Mouse (Mus musculus): ENCODE measurements around the gene Nsfl1c. TPM values are rescaled to one million over a fixed set of nuclear protein-coding genes. Genes with fewer than 3 reads are reported as not detected.
"Not testable (repeated sequence)": the region's sequence is repeated elsewhere in the genome, so short reads cannot be mapped to it uniquely, and the experiment has no call there.

Nsfl1c gene
- polyA plus RNA-seq (2016; fragmentation: Nextera tagmentation; extraction: Ambion mirVana): 262 and 279 TPM in 2 replicates

DNA sequence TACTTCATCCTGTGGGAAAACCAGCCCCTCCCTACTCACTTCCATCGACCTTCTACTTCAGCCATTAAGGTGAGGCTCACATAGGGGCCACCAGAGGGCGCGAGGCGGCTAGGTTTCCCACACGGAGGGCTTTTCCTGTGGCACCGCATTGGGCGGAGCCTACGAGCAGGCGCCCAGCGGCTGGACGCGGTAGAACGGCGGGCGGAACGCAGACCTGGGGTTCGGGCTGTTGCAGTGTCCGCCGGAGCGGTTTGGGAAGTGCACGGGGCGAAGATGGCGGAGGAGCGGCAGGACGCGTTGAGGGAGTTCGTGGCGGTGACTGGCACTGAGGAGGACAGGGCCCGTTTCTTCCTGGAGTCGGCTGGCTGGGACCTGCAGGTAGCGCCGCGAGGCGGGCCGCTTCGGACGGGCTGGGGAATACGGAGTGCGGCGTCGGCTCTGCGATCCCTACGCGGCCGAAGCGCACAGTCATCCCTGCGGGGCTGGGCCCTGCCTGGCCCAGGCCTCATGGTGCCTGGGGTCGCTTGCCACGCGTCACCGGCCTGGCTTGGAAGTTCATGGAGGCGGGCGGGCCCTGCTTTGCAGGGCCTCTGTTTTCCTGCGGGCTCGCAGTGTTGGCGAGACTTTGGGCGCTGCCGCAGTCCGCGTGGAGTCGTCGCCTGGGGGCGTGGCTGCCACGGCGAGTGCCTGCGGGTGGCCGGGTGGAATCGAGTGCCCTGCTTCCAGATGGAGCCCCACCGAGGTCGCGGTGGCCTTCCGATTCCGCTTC lies at the start of gene Nsfl1c:
TSS of gene Nsfl1c (plus strand) at position 148 of the 769 bp plus-strand sequence.
- H3K4me2 ChIP-seq: peak within 1 kb of the TSS; percentile 80
- no peaks in the 10 kb centered on the region for H3K9me3 ChIP-seq
- peaks cover 21% of the 10 kb centered on the region for H3K4me1 ChIP-seq
- H3K27me3 ChIP-seq: no peaks in the 10 kb centered on the region
- under 1% methylated on average over 72 of the region's 73 CpGs for WGBS
- ATAC-seq (ENCODE audit: low FRiP score): peak; percentile 100
- peak within 1 kb of the TSS; percentile 88 for H3K9ac ChIP-seq
- H3K36me3 ChIP-seq (replicated peaks): peaks cover 25% of the 10 kb centered on the region
- peak within 1 kb of the TSS; percentile 97 for H3K4me3 ChIP-seq (replicated peaks)
- peak within 1 kb of the TSS; percentile 71 for H3K27ac ChIP-seq

DNA sequence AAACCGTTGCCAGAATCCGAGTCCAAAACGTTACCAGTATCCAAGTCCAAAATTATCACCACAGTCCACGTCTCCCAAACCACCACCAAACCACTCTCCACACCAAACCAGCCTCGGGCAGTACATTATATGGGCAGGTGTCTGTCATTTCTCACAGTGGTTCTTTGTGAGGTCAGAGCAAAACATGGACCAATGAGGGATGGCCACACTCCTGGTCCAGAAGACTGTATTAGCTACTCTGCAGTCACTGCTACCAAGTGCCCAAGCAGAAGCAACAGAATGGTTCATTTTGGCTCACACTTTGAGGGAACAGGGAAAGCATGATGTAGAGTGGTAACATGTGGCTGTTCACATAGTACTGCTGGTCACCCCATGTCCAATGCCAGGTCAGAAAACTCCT lies 17.9 kb upstream of the Nsfl1c start, which contains the start of gene 4921509C19Rik:
TSS of gene 4921509C19Rik (minus strand) at position 101 of the 400 bp plus-strand sequence.
- ATAC-seq (ENCODE audit: low FRiP score); H3K9ac ChIP-seq; H3K4me1 ChIP-seq; H3K27me3 ChIP-seq; H3K4me2 ChIP-seq; H3K4me3 ChIP-seq (replicated peaks); H3K9me3 ChIP-seq; H3K27ac ChIP-seq; H3K36me3 ChIP-seq (replicated peaks): not testable (repeated sequence)
- 84% methylated on average over 5 of the region's 5 CpGs for WGBS

- ATAC-seq (ENCODE audit: low FRiP score): no peak
- H3K36me3 ChIP-seq (replicated peaks): no peaks in the 10 kb centered on the region
- no peaks in the 10 kb centered on the region for H3K9me3 ChIP-seq
- H3K4me3 ChIP-seq (replicated peaks): no peak overlapping the region
- H3K27ac ChIP-seq: no peak overlapping the region
- H3K9ac ChIP-seq: no peak overlapping the region
- H3K4me1 ChIP-seq: no peaks in the 10 kb centered on the region
- peaks cover 3% of the 10 kb centered on the region; the same call in 1 of the 2 replicates for H3K27me3 ChIP-seq
- H3K4me2 ChIP-seq: no peak overlapping the region
These were observed 7.5 kb upstream of the Nsfl1c start for GRCm38 (mm10) chr2:151486496-151486895.

- WGBS: 20% methylated on average over 3 of the region's 3 CpGs
- H3K4me1 ChIP-seq: peaks cover 21% of the 10 kb centered on the region
- ATAC-seq (ENCODE audit: low FRiP score): no peak
- no peak overlapping the region for H3K4me3 ChIP-seq (replicated peaks)
- no peak overlapping the region for H3K4me2 ChIP-seq
- H3K36me3 ChIP-seq (replicated peaks): peaks cover 54% of the 10 kb centered on the region
- H3K9me3 ChIP-seq: no peaks in the 10 kb centered on the region
- H3K27ac ChIP-seq: no peak overlapping the region
- H3K9ac ChIP-seq: no peak overlapping the region
- no peaks in the 10 kb centered on the region for H3K27me3 ChIP-seq
These were observed 4.4 kb downstream of the Nsfl1c start for GRCm38 (mm10) chr2:151498358-151498757.

DNA sequence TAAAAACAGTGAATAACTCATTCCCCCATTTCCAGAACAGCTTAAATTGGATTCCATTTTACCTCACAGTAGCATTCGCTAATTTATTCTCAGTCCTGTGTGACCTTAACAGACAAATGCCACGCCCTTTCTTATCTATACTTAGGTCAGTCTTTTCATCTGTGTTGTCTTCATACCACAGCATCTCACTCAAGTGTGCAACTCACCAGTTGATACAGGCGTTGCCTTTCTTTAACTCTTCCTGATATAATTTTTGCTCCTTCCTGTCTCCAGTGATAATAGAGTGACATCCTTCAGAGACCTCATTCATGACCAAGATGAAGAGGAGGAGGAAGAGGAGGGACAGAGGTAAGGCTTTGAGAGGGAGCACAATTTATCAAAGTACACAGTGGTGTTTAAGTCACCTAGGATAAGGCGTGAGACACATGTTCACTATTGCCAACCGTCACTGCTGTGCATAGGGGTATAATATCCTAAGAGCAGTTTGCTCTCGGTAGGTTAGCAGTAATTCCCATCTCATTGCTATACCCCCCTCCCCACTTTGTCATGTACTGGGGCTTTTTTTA lies 6.5 kb downstream of the Nsfl1c start:
- Histone ChIP-seq H3K9me3 (no peaks in the 10 kb centered on the region), H3K4me1 (peaks cover 12% of the 10 kb centered on the region), H3K4me2 (no peak overlapping the region), H3K27me3 (no peaks in the 10 kb centered on the region), H3K9ac (no peak overlapping the region), H3K4me3 (replicated peaks) (no peak overlapping the region), H3K36me3 (replicated peaks) (peaks cover 73% of the 10 kb centered on the region), H3K27ac (no peak overlapping the region)
- ATAC-seq (ENCODE audit: low FRiP score): no peak
- WGBS: 93% methylated on average over 6 of the region's 6 CpGs

- no peak overlapping the region for H3K27ac ChIP-seq
- H3K9ac ChIP-seq: no peak overlapping the region
- no peaks in the 10 kb centered on the region for H3K4me1 ChIP-seq
- no peaks in the 10 kb centered on the region for H3K27me3 ChIP-seq
- WGBS: 84% methylated on average over 4 of the region's 4 CpGs
- H3K4me3 ChIP-seq (replicated peaks): no peak overlapping the region
- no peak overlapping the region for H3K4me2 ChIP-seq
- H3K36me3 ChIP-seq (replicated peaks): peaks cover 75% of the 10 kb centered on the region
- ATAC-seq (ENCODE audit: low FRiP score): no peak
- H3K9me3 ChIP-seq: no peaks in the 10 kb centered on the region
These were observed 10.2 kb downstream of the Nsfl1c start for GRCm38 (mm10) chr2:151504226-151504625.

- Histone ChIP-seq H3K4me3 (replicated peaks) (no peak overlapping the region), H3K27ac (no peak overlapping the region), H3K4me2 (no peak overlapping the region), H3K27me3 (no peaks in the 10 kb centered on the region), H3K4me1 (no peaks in the 10 kb centered on the region; the same call in 1 of the 2 replicates), H3K36me3 (replicated peaks) (peaks cover 87% of the 10 kb centered on the region), H3K9ac (no peak overlapping the region), H3K9me3 (no peaks in the 10 kb centered on the region)
- ATAC-seq (ENCODE audit: low FRiP score): peak; percentile 23; the same call in 1 of the 2 replicates
These were observed 18.2 kb downstream of the Nsfl1c start for GRCm38 (mm10) chr2:151512199-151512598.

DNA sequence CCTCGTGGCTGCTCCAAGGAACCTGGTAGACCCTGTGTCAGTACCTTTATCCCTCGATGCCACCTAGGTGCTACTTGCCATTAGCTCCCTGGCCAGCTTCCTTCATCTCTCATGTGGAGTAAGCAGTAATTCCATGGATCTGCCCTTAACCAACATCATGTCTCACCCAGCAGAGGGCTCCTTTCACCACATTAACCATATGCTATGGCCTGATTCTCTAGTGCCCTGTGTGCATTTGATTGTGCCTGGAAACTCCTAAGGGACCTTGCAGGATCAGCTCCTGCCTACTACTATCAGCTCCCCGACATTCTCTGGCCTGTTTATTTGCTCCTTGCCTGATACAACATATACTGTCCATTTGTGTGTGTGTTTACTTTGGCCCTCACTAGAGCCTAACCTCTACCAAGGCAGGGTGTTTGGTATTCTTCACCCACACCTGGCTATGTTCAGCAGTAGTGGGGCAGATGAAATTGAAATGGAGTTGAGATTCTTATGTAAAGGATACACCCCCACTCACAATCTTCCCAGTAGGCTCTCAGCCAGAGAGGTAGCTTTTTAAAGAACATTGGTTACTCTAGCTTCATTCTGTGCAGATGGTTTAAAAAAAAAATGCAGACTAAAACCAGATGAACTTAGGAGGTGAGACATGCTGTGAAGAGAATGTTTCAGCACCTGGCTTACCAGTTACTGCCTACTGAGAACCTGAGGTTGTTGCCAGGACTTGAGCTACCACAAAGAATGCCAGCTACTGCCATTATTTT lies 19.7 kb downstream of the Nsfl1c start:
- H3K4me1 ChIP-seq: no peaks in the 10 kb centered on the region; the same call in 1 of the 2 replicates

GRCm38 (mm10) chr2:151519000-151519399 lies 25.0 kb downstream of the Nsfl1c start:
- WGBS: 89% methylated on average over 2 of the region's 2 CpGs
- H3K4me1 ChIP-seq: no peaks in the 10 kb centered on the region
- H3K9me3 ChIP-seq: no peaks in the 10 kb centered on the region
- H3K9ac ChIP-seq: no peak overlapping the region
- no peaks in the 10 kb centered on the region for H3K27me3 ChIP-seq
- no peak overlapping the region for H3K4me2 ChIP-seq
- ATAC-seq (ENCODE audit: low FRiP score): no peak
- no peak overlapping the region for H3K27ac ChIP-seq
- no peak overlapping the region for H3K4me3 ChIP-seq (replicated peaks)
- peaks cover 42% of the 10 kb centered on the region for H3K36me3 ChIP-seq (replicated peaks)

More for the DNA sequence above, 19.7 kb downstream of the Nsfl1c start:
- Histone ChIP-seq H3K9me3 (no peaks in the 10 kb centered on the region), H3K4me2 (no peak overlapping the region), H3K4me3 (replicated peaks) (no peak overlapping the region), H3K9ac (no peak overlapping the region), H3K27ac (no peak overlapping the region), H3K36me3 (replicated peaks) (peaks cover 78% of the 10 kb centered on the region), H3K27me3 (no peaks in the 10 kb centered on the region)
- ATAC-seq (ENCODE audit: low FRiP score): no peak
- 86% methylated on average over 3 of the region's 3 CpGs for WGBS

GRCm38 (mm10) chr2:151524324-151525041 lies 30.5 kb downstream of the Nsfl1c start:
- Histone ChIP-seq H3K4me3 (replicated peaks) (no peak overlapping the region), H3K27ac (no peak overlapping the region), H3K9me3 (no peaks in the 10 kb centered on the region), H3K9ac (no peak overlapping the region), H3K4me2 (no peak overlapping the region), H3K4me1 (no peaks in the 10 kb centered on the region), H3K27me3 (no peaks in the 10 kb centered on the region), H3K36me3 (replicated peaks) (peaks cover 11% of the 10 kb centered on the region)
- no peak for ATAC-seq (ENCODE audit: low FRiP score)
- WGBS: 70% methylated on average over 4 of the region's 4 CpGs

DNA sequence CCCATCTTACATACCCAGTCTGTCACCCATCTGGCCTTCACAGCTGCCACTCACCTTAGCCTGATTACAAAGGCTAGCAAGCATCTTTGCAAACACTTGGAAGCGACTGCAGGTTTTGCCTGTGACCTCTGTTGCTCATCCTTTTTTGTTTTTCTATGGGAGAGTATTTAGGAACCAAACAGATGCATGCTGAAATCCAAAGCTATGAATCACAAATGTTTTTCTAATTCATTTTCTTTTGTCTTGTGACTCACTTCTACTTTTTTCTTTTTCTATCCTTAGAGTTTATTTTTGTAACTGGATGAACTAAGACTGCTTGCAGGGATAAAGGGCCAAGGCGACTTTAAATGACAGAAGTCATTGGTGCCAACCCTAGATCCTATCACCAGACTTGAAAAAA lies 31.5 kb downstream of the Nsfl1c start:
- no peak for ATAC-seq (ENCODE audit: low FRiP score)
- Histone ChIP-seq H3K27ac (no peak overlapping the region), H3K9me3 (no peaks in the 10 kb centered on the region), H3K9ac (no peak overlapping the region), H3K36me3 (replicated peaks) (peaks cover 9% of the 10 kb centered on the region), H3K4me2 (no peak overlapping the region), H3K27me3 (no peaks in the 10 kb centered on the region), H3K4me3 (replicated peaks) (no peak overlapping the region), H3K4me1 (no peaks in the 10 kb centered on the region)
- 73% methylated on average over 2 of the region's 2 CpGs for WGBS

GRCm38 (mm10) chr2:151528066-151528465 lies 34.1 kb downstream of the Nsfl1c start:
- Histone ChIP-seq H3K4me3 (replicated peaks) (no peak overlapping the region), H3K36me3 (replicated peaks) (no peaks in the 10 kb centered on the region), H3K27me3 (no peaks in the 10 kb centered on the region), H3K27ac (no peak overlapping the region), H3K9ac (no peak overlapping the region), H3K4me1 (no peaks in the 10 kb centered on the region), H3K9me3 (no peaks in the 10 kb centered on the region), H3K4me2 (no peak overlapping the region)
- WGBS: 100% methylated on average over 1 of the region's 1 CpGs
- ATAC-seq (ENCODE audit: low FRiP score): no peak
